Mouse (Mus musculus) CH12.LX (cell line): ENCODE data around the gene Gm37240. TPM values are rescaled to one million over a fixed set of nuclear protein-coding genes. Genes with fewer than 3 reads are reported as not detected.

Experiments used
- DNase-seq: peaks from one replicate; pipeline ENCODE4 v3.0.0-alpha.2; 2013; ENCODE audit errors: extremely low read depth
- H3K27ac ChIP-seq: 2 replicates; pipeline ENCODE4 v1.5.1; 2012; ENCODE audit warnings: low read depth, mild to moderate bottlenecking, control low read depth, moderate library complexity; ENCODE audit not compliant: insufficient read depth
- H3K27me3 ChIP-seq: replicated peaks from 2 replicates; pipeline ENCODE3; 2012; ENCODE audit warnings: inconsistent platforms
- H3K36me3 ChIP-seq, 2 experiments: replicated peaks in 1 of 2; 2 replicates each; pipeline versions ENCODE3 to v1.6.1; 2012; ENCODE audit warnings: inconsistent platforms in 1 of 2, low read length in 1 of 2, mild to moderate bottlenecking in 1 of 2, mixed read lengths in 1 of 2, moderate library complexity in 1 of 2; ENCODE audit not compliant: control insufficient read depth in 1 of 2, insufficient read depth in 1 of 2
- H3K4me1 ChIP-seq, 2 experiments: 2 replicates each; pipeline ENCODE4 v1.6.1; 2012; ENCODE audit warnings: inconsistent platforms in 1 of 2, moderate library complexity in 1 of 2; ENCODE audit not compliant: insufficient read depth in 2 of 2, control insufficient read depth in 1 of 2
- H3K4me2 ChIP-seq: 2 replicates; pipeline ENCODE4 v1.6.1; 2012; ENCODE audit warnings: low read depth, mild to moderate bottlenecking, control low read depth; ENCODE audit not compliant: poor library complexity, insufficient read depth, severe bottlenecking
- H3K4me3 ChIP-seq, 3 experiments: fragments of 150-350 bp in 1 of 3; sonication (generic) in 1 of 3; replicated peaks in 1 of 3; 2 replicates each; pipeline versions ENCODE3 to v1.5.1; 2011 to 2012; ENCODE audit warnings: low read depth in 2 of 3, low read length in 2 of 3, mild to moderate bottlenecking in 2 of 3, moderate library complexity in 2 of 3, control low read depth in 1 of 3, improper control_type of control experiment in 1 of 3, inconsistent platforms in 1 of 3, mixed read lengths in 1 of 3; ENCODE audit not compliant: poor library complexity in 1 of 3
- H3K79me2 ChIP-seq: replicated peaks from 2 replicates; pipeline ENCODE4 v1.6.1; 2012; ENCODE audit warnings: mild to moderate bottlenecking, moderate library complexity; ENCODE audit not compliant: control insufficient read depth, poor library complexity, insufficient read depth, severe bottlenecking; ENCODE audit errors: extremely low read depth
- H3K9ac ChIP-seq: 2 replicates; pipeline ENCODE4 v1.6.1; 2012; ENCODE audit warnings: low read depth, mild to moderate bottlenecking, control low read depth, moderate library complexity; ENCODE audit not compliant: insufficient read depth
- H3K9me3 ChIP-seq: replicated peaks from 2 replicates; pipeline ENCODE3; 2012; ENCODE audit warnings: low read length, inconsistent platforms, mixed read lengths
- BHLHE40 ChIP-seq: IDR thresholded peaks from 2 replicates; pipeline ENCODE4 v1.6.1; 2011; ENCODE audit warnings: mild to moderate bottlenecking, low read depth, low read length, improper control_type of control experiment
- CHD1 ChIP-seq: IDR thresholded peaks from 2 replicates; pipeline ENCODE4 v1.6.1; 2012; ENCODE audit warnings: low read depth, low read length, improper control_type of control experiment, inconsistent platforms
- CHD2 ChIP-seq: IDR thresholded peaks from 2 replicates; pipeline ENCODE4 v1.6.1; 2011; ENCODE audit warnings: low read length, improper control_type of control experiment
- CTCF ChIP-seq, 2 experiments: IDR thresholded peaks in 1 of 2; conservative IDR thresholded peaks in 1 of 2; 2 replicates each; pipeline ENCODE4 v1.5.1; 2011 to 2012; ENCODE audit warnings: low read depth in 2 of 2, low read length in 2 of 2, improper control_type of control experiment in 1 of 2, inconsistent platforms in 1 of 2, mild to moderate bottlenecking in 1 of 2, moderate library complexity in 1 of 2
- EP300 ChIP-seq: IDR thresholded peaks from 2 replicates; pipeline ENCODE4 v1.6.1; 2011; ENCODE audit warnings: low read length, improper control_type of control experiment
- GABPA ChIP-seq: IDR thresholded peaks from 2 replicates; pipeline ENCODE4 v1.6.1; 2012; ENCODE audit warnings: low read depth, low read length, improper control_type of control experiment, inconsistent platforms; ENCODE audit not compliant: insufficient replicate concordance
- HCFC1 ChIP-seq: IDR thresholded peaks from 2 replicates; pipeline ENCODE4 v1.6.1; 2012; ENCODE audit warnings: low read depth, mild to moderate bottlenecking, inconsistent platforms, low read length, improper control_type of control experiment
- IRF4 ChIP-seq: IDR thresholded peaks from 2 replicates; pipeline ENCODE4 v1.6.1; 2014; ENCODE audit warnings: low read depth, mild to moderate bottlenecking, inconsistent platforms, low read length, improper control_type of control experiment
- JUN ChIP-seq: IDR thresholded peaks from 2 replicates; pipeline ENCODE4 v1.6.1; 2011; ENCODE audit warnings: low read depth, mild to moderate bottlenecking, low read length, improper control_type of control experiment, moderate library complexity; ENCODE audit not compliant: insufficient read depth
- KAT2A ChIP-seq: IDR thresholded peaks from 2 replicates; pipeline ENCODE4 v1.6.1; 2012; ENCODE audit warnings: low read length, improper control_type of control experiment, inconsistent platforms; ENCODE audit not compliant: insufficient replicate concordance
- MAX ChIP-seq: IDR thresholded peaks from 2 replicates; pipeline ENCODE4 v1.6.1; 2011; ENCODE audit warnings: low read length, improper control_type of control experiment
- MAZ ChIP-seq: IDR thresholded peaks from 2 replicates; pipeline ENCODE4 v1.6.1; 2012; ENCODE audit warnings: low read depth, mild to moderate bottlenecking, inconsistent platforms, low read length, improper control_type of control experiment, moderate library complexity
- MXI1 ChIP-seq: IDR thresholded peaks from 2 replicates; pipeline ENCODE4 v1.6.1; 2011; ENCODE audit warnings: mild to moderate bottlenecking, low read depth, low read length, improper control_type of control experiment
- MYC ChIP-seq: IDR thresholded peaks from 2 replicates; pipeline ENCODE4 v1.6.1; 2011; ENCODE audit warnings: low read depth, mild to moderate bottlenecking, improper control_type of control experiment, low read length
- NELFE ChIP-seq: IDR thresholded peaks from 2 replicates; pipeline ENCODE4 v1.6.1; 2011; ENCODE audit warnings: low read depth, low read length, improper control_type of control experiment
- NRF1 ChIP-seq: IDR thresholded peaks from 2 replicates; pipeline ENCODE4 v1.6.1; 2014; ENCODE audit warnings: low read depth, mild to moderate bottlenecking, inconsistent platforms, low read length, improper control_type of control experiment, moderate library complexity
- PAX5 ChIP-seq: IDR thresholded peaks from 2 replicates; pipeline ENCODE4 v1.6.1; 2012; ENCODE audit warnings: low read length, inconsistent platforms, mixed read lengths
- POLR2A ChIP-seq: IDR thresholded peaks from 2 replicates; pipeline ENCODE4 v1.6.1; 2011; ENCODE audit warnings: low read depth, mild to moderate bottlenecking, improper control_type of control experiment, low read length
- RAD21 ChIP-seq: IDR thresholded peaks from 2 replicates; pipeline ENCODE4 v1.6.1; 2011; ENCODE audit warnings: low read depth, mild to moderate bottlenecking, low read length, improper control_type of control experiment, moderate library complexity
- SIN3A ChIP-seq: IDR thresholded peaks from 2 replicates; pipeline ENCODE4 v1.6.1; 2012; ENCODE audit warnings: low read length, improper control_type of control experiment, inconsistent platforms
- TBP ChIP-seq: conservative IDR thresholded peaks from 2 replicates; pipeline ENCODE4 v1.6.1; 2011; ENCODE audit warnings: low read depth, low read length, improper control_type of control experiment
- USF1 ChIP-seq: IDR thresholded peaks from 2 replicates; pipeline ENCODE4 v1.6.1; 2014; ENCODE audit warnings: low read depth, mild to moderate bottlenecking, inconsistent platforms, low read length, improper control_type of control experiment
- USF2 ChIP-seq: conservative IDR thresholded peaks from 2 replicates; pipeline ENCODE4 v1.6.1; 2011; ENCODE audit warnings: low read depth, low read length, improper control_type of control experiment
- ZC3H11A ChIP-seq: IDR thresholded peaks from 2 replicates; pipeline ENCODE4 v1.6.1; 2012; ENCODE audit warnings: low read depth, mild to moderate bottlenecking, inconsistent platforms, low read length, improper control_type of control experiment
- dilution Hi-C: fragments of 300-500 bp; cut with MboI; formaldehyde crosslinking; loops from 2 replicates; pipeline ENCODE4 v1.14.3; 2020; ENCODE audit warnings: low sequenced_read_pairs; ENCODE audit not compliant: extremely low pct_unique_long_range_greater_than_20kb, extremely low pct_ligation_motif_present
- in situ Hi-C: fragments of 300-500 bp; cut with MboI; formaldehyde crosslinking; loops from 3 replicates; pipeline ENCODE4 v1.14.3; 2019; ENCODE audit warnings: low sequenced_read_pairs, low pct_ligation_motif_present, low pct_unique_long_range_greater_than_20kb, mixed read lengths
- polyA plus RNA-seq: library from polyadenylated mRNA; unstranded; fragments of >175 nt; gene quantifications from 2 replicates; pipeline ENCODE4 v1.2.1, GENCODE M21; 2012; ENCODE audit warnings: low read depth; ENCODE audit not compliant: insufficient read length
- total RNA-seq, 2 experiments: library from RNA; depleted of rRNA; stranded (reverse); fragments of 300-350 nt in 1 of 2; fragments of >200 nt in 1 of 2; gene quantifications; 2 replicates each; pipeline ENCODE4 v1.2.3; 2012 to 2014

Gene Gm37240
- total and polyA plus RNA-seq, 3 experiments, result 0.08 to 0.19 (median 0.14) TPM

GRCm38 (mm10) chr3:85393395-85393794 lies 493.9 kb downstream of the Gm37240 start:
- DNase-seq, result no peak
- H3K36me3 ChIP-seq, result no peaks in the 10 kb centered on the region
- H3K4me3 ChIP-seq, result no peak overlapping the region
- no peak for TF ChIP-seq MYC
- in situ Hi-C loops (no loop called here), dilution Hi-C loops (no loop called here)
- no peak overlapping the region for H3K9ac ChIP-seq
- H3K4me1 ChIP-seq, result no peaks in the 10 kb centered on the region
- no peak overlapping the region for H3K27ac ChIP-seq
- H3K79me2 ChIP-seq, result no peaks in the 10 kb centered on the region
- no peaks in the 10 kb centered on the region for H3K27me3 ChIP-seq
- H3K4me2 ChIP-seq, result no peak overlapping the region
- peaks cover 27% of the 10 kb centered on the region for H3K9me3 ChIP-seq

GRCm38 (mm10) chr3:85391756-85392155 lies 495.6 kb downstream of the Gm37240 start:
- H3K9ac ChIP-seq, result no peak overlapping the region
- H3K79me2 ChIP-seq, result no peaks in the 10 kb centered on the region
- H3K27me3 ChIP-seq, result no peaks in the 10 kb centered on the region
- dilution Hi-C loops, result no loop called here
- no peaks in the 10 kb centered on the region for H3K4me1 ChIP-seq
- H3K36me3 ChIP-seq, result no peaks in the 10 kb centered on the region
- no peak overlapping the region for H3K4me2 ChIP-seq
- no peak for DNase-seq
- no peak overlapping the region for H3K27ac ChIP-seq
- peaks cover 22% of the 10 kb centered on the region for H3K9me3 ChIP-seq
- H3K4me3 ChIP-seq, result no peak overlapping the region
- TF ChIP-seq EP300 (no peak), CHD2 (no peak), MAZ (no peak), KAT2A (no peak), ZC3H11A (no peak), SIN3A (no peak), TBP (no peak), IRF4 (no peak), NELFE (no peak), CTCF (conservative IDR thresholded peaks at IDR 0.05 in 1 of 2, IDR thresholded peaks at IDR 0.05 in 1 of 2; ENCODE audit: low read depth in 2 of 2, low read length in 2 of 2) (no peak), USF1 (no peak), POLR2A (no peak), USF2 (no peak), JUN (no peak)
- TF ChIP-seq, all 38 proteins: peak for 0
- in situ Hi-C loops, result no loop called here

- in situ Hi-C loops (no loop called here), dilution Hi-C loops (no loop called here)
- H3K36me3 ChIP-seq, result no peaks in the 10 kb centered on the region
- H3K9ac ChIP-seq, result no peak overlapping the region
- no peaks in the 10 kb centered on the region for H3K27me3 ChIP-seq
- no peak for DNase-seq
- TF ChIP-seq KAT2A, result no peak
- TF ChIP-seq MYC, result no peak
- TF ChIP-seq PAX5, result no peak
- TF ChIP-seq HCFC1, result no peak
- TF ChIP-seq BHLHE40, result no peak
- no peak for TF ChIP-seq RAD21
- no peak for TF ChIP-seq CTCF (conservative IDR thresholded peaks at IDR 0.05 in 1 of 2, IDR thresholded peaks at IDR 0.05 in 1 of 2; ENCODE audit: low read depth in 2 of 2, low read length in 2 of 2)
- TF ChIP-seq GABPA, result no peak
- no peak for TF ChIP-seq MAZ
- TF ChIP-seq MXI1, result no peak
- TF ChIP-seq NRF1, result no peak
- TF ChIP-seq POLR2A, result no peak
- no peak for TF ChIP-seq MAX
- TF ChIP-seq CHD1, result no peak
- TF ChIP-seq JUN, result no peak
- no peak for TF ChIP-seq TBP
- H3K27ac ChIP-seq, result no peak overlapping the region
- H3K4me3 ChIP-seq, result no peak overlapping the region
- no peaks in the 10 kb centered on the region for H3K4me1 ChIP-seq
- H3K79me2 ChIP-seq, result no peaks in the 10 kb centered on the region
- H3K4me2 ChIP-seq, result no peak overlapping the region
- peaks cover 18% of the 10 kb centered on the region for H3K9me3 ChIP-seq
Measured at GRCm38 (mm10) chr3:85391111-85391510, 496.2 kb downstream of the Gm37240 start.
